Mouse (Mus musculus): ENCODE results near the gene Xrcc6. TPM values are rescaled to one million over a fixed set of nuclear protein-coding genes. Genes with fewer than 3 reads are reported as not detected.
A peak's percentile ranks its signal among the peaks of the same experiment; 100 is the strongest.

Gene Xrcc6
- polyA plus RNA-seq, 1 experiment: 23.5 TPM

DNA sequence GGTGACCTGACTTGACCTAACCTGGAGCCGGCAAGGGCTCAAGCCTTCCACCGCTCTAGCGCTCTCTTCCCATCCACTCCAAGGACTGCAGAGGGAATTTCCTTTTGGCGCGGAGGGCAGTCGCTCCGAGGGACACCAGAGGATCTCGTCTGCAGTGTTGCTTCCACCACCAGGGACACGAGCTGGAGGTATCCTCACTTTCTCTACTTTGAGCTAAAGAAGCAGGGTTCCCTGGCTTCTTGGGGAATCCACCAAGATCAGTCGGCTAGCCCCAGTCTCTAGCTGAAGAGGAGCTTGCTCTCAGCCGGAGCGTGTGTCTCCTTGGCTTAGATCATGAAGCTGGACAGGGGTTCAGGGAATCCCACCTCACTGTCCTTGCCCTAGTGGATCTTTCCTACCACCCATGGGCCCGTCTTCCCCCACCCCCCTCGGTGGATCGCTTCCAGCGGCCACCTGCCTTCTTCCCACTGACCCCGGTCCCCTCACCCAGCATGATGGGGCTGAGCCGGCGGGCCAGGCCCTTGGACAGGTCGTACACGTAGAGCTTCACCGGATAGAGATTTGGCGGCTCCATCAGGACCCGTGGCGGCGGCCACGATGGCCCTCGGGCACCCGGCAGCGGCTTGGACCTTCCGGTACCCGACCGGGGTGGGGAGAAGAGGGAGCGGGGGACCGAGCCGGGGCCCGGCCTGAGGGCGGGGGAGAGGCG lies 27.9 kb downstream of the Xrcc6 start:
- TF ChIP-seq POLR2A (IDR thresholded peaks at IDR 0.05; ENCODE audit: extremely low read depth, insufficient read depth, low read length): no peak
- TF ChIP-seq CTCF (IDR thresholded peaks at IDR 0.05; ENCODE audit: extremely low read depth, insufficient read depth, low read length): no peak
- Histone ChIP-seq H3K27ac (ENCODE audit: insufficient read depth, low read length) (no peak overlapping the region), H3K4me3 (ENCODE audit: insufficient read depth, low read length) (peak overlapping the region; percentile 61), H3K4me1 (ENCODE audit: control insufficient read depth, insufficient read depth, low read length) (peaks cover 1% of the 10 kb centered on the region; the same call in 1 of the 2 replicates)

DNA sequence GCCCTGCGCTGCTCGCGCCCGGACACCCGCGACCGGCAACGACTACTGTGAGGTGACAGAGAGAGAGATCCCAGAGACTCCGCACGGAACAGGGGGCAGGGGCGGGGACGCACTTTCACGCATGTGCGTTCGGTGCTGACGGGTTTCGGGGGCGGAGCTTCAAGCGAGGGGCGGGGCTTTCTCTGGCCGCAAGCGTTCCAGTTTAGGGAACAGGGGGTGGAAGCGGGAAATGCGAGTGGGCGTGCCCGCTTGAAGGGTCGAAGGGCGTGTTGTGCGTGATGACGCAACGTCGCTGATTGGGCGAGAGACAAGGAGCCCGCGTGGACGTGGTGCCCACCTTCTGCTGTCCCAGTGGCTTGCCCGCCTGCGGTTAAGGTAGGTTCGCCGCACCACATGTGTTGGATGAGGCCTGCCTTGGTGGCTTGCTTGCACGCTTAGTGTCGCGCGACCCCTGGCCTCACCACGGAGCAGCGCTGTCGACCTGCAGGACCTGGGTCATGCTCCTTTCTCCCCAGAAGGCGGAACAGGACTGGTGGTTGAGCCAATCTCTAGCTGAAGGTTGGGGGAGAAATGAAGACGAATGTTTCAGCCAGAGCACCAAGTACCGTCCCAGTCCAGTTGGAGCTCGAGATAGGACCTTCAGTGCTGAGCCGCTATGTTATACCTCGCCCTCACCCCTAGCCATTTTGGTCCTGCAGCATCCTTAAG lies 28.6 kb downstream of the Xrcc6 start:
- Histone ChIP-seq H3K27ac (ENCODE audit: insufficient read depth, low read length) (no peak overlapping the region), H3K4me1 (ENCODE audit: control insufficient read depth, insufficient read depth, low read length) (no peaks in the 10 kb centered on the region), H3K4me3 (ENCODE audit: insufficient read depth, low read length) (peak overlapping the region; percentile 61)
- peak; percentile 76 for TF ChIP-seq POLR2A (IDR thresholded peaks at IDR 0.05; ENCODE audit: extremely low read depth, insufficient read depth, low read length)
- TF ChIP-seq CTCF (IDR thresholded peaks at IDR 0.05; ENCODE audit: extremely low read depth, insufficient read depth, low read length): no peak

DNA sequence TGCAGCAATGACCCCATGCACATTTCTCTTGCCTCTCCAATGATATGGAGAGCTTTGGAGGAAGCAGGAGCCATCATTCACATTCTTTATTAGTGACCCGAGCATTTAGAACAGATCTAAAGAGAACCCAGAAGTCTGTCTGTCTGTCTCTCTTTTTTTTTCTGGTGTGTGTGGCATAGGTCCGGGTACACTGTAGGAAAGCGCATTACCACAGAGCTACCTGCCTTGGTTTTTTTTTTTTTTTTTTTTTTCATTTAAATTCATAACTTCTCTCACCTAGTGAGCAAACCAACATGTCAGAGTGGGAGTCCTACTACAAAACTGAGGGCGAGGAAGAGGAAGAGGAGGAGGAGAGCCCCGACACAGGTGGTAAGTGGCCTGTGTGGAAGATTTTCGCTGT lies 29.2 kb downstream of the Xrcc6 start:
- H3K27ac ChIP-seq (ENCODE audit: insufficient read depth, low read length): no peak overlapping the region
- TF ChIP-seq POLR2A (IDR thresholded peaks at IDR 0.05; ENCODE audit: extremely low read depth, insufficient read depth, low read length): no peak
- TF ChIP-seq CTCF (IDR thresholded peaks at IDR 0.05; ENCODE audit: extremely low read depth, insufficient read depth, low read length): no peak
- peak overlapping the region; percentile 61 for H3K4me3 ChIP-seq (ENCODE audit: insufficient read depth, low read length)

GRCm38 (mm10) chr15:82017461-82017860 lies 29.8 kb downstream of the Xrcc6 start:
- Histone ChIP-seq H3K4me3 (ENCODE audit: insufficient read depth, low read length) (no peak overlapping the region), H3K4me1 (ENCODE audit: control insufficient read depth, insufficient read depth, low read length) (no peaks in the 10 kb centered on the region), H3K27ac (ENCODE audit: insufficient read depth, low read length) (no peak overlapping the region)
- no peak for TF ChIP-seq POLR2A (IDR thresholded peaks at IDR 0.05; ENCODE audit: extremely low read depth, insufficient read depth, low read length)
- no peak for TF ChIP-seq CTCF (IDR thresholded peaks at IDR 0.05; ENCODE audit: extremely low read depth, insufficient read depth, low read length)

More for the DNA sequence above, 29.2 kb downstream of the Xrcc6 start:
- no peaks in the 10 kb centered on the region for H3K4me1 ChIP-seq (ENCODE audit: control insufficient read depth, insufficient read depth, low read length)

DNA sequence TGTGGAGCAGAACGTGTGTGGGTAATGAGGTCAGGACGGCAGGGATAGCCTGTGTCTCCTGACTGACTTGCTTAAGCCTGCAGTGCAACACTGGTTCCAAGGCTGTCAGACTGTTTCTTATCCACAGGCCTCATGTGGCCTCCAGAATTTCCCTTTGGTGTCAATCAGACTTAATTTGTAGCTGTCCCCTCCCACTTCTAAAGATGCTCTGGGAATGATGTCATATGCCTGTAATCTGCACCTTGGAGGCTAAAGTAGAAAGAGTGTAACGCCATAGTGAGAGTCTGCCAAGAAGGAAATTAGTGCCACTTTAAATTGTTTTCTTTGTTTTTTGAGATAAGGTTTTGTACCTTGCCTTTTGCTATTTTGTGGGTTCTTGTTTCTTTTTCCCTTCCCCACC lies 31.7 kb downstream of the Xrcc6 start:
- Histone ChIP-seq H3K27ac (ENCODE audit: insufficient read depth, low read length) (no peak overlapping the region), H3K4me1 (ENCODE audit: control insufficient read depth, insufficient read depth, low read length) (no peaks in the 10 kb centered on the region), H3K4me3 (ENCODE audit: insufficient read depth, low read length) (no peak overlapping the region)
- TF ChIP-seq POLR2A (IDR thresholded peaks at IDR 0.05; ENCODE audit: extremely low read depth, insufficient read depth, low read length): no peak
- TF ChIP-seq CTCF (IDR thresholded peaks at IDR 0.05; ENCODE audit: extremely low read depth, insufficient read depth, low read length): no peak

DNA sequence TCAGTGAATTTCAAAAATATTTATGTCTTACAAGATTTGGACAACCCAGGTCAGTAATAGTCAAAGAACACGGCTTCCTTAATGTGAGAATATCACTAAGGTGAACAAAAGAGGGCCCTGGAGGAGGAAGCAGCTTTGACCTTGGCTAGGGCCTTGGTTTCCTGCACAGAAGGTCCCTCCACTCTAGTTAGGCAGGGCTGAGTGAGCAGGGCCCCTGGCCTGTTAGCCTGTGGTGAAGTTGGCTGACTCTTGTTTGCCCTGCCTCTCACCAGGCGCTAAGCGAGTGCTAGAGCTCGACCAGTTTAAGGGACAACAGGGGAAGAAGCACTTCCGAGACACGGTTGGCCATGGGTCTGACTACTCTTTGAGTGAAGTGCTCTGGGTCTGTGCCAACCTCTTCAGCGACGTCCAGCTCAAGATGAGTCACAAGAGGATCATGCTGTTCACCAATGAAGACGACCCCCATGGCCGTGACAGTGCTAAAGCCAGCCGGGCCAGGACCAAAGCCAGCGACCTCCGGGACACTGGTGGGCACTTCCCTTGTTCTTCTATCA lies 35.0 kb downstream of the Xrcc6 start:
- H3K4me3 ChIP-seq (ENCODE audit: insufficient read depth, low read length): no peak overlapping the region
- TF ChIP-seq POLR2A (IDR thresholded peaks at IDR 0.05; ENCODE audit: extremely low read depth, insufficient read depth, low read length) (no peak), CTCF (IDR thresholded peaks at IDR 0.05; ENCODE audit: extremely low read depth, insufficient read depth, low read length) (no peak)
- H3K4me1 ChIP-seq (ENCODE audit: control insufficient read depth, insufficient read depth, low read length): no peaks in the 10 kb centered on the region
- H3K27ac ChIP-seq (ENCODE audit: insufficient read depth, low read length): no peak overlapping the region

GRCm38 (mm10) chr15:82023965-82024635 lies 36.5 kb downstream of the Xrcc6 start:
- no peak for TF ChIP-seq CTCF (IDR thresholded peaks at IDR 0.05; ENCODE audit: extremely low read depth, insufficient read depth, low read length)
- no peak for TF ChIP-seq POLR2A (IDR thresholded peaks at IDR 0.05; ENCODE audit: extremely low read depth, insufficient read depth, low read length)
- Histone ChIP-seq H3K27ac (ENCODE audit: insufficient read depth, low read length) (no peak overlapping the region), H3K4me1 (ENCODE audit: control insufficient read depth, insufficient read depth, low read length) (no peaks in the 10 kb centered on the region), H3K4me3 (ENCODE audit: insufficient read depth, low read length) (no peak overlapping the region)

DNA sequence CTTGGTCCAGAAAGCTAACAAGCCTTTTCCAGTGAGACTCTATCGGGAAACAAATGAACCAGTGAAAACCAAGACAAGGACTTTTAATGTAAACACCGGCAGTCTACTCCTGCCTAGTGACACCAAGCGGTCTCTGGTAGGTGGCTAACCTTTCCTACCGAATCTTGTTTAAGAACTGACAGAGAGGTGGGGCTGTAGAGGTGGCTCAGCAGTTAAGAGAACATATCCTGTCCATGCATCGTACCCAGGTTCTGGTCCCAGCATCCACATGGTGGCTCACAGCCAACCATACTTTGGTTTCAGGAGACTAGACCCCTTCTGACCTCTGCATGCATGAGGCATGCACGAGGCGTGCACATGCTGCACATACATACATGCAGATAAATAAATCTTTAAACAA lies 39.6 kb downstream of the Xrcc6 start:
- TF ChIP-seq CTCF (IDR thresholded peaks at IDR 0.05; ENCODE audit: extremely low read depth, insufficient read depth, low read length): no peak
- no peak for TF ChIP-seq POLR2A (IDR thresholded peaks at IDR 0.05; ENCODE audit: extremely low read depth, insufficient read depth, low read length)
- no peaks in the 10 kb centered on the region for H3K4me1 ChIP-seq (ENCODE audit: control insufficient read depth, insufficient read depth, low read length)
- H3K4me3 ChIP-seq (ENCODE audit: insufficient read depth, low read length): no peak overlapping the region
- no peak overlapping the region for H3K27ac ChIP-seq (ENCODE audit: insufficient read depth, low read length)

- TF ChIP-seq CTCF (IDR thresholded peaks at IDR 0.05; ENCODE audit: extremely low read depth, insufficient read depth, low read length) (no peak), POLR2A (IDR thresholded peaks at IDR 0.05; ENCODE audit: extremely low read depth, insufficient read depth, low read length) (no peak)
- H3K4me3 ChIP-seq (ENCODE audit: insufficient read depth, low read length): no peak overlapping the region
- no peak overlapping the region for H3K27ac ChIP-seq (ENCODE audit: insufficient read depth, low read length)
- no peaks in the 10 kb centered on the region for H3K4me1 ChIP-seq (ENCODE audit: control insufficient read depth, insufficient read depth, low read length)
Observed at GRCm38 (mm10) chr15:82027726-82028125, 40.1 kb downstream of the Xrcc6 start.

All from cortical plate, adult 2 months (tissue).